Mouse (Mus musculus) MEL (cell line): ENCODE measurements around the gene Tmem17.

ENCODE experiments used
- BHLHE40 ChIP-seq: IDR thresholded peaks from 2 replicates; pipeline ENCODE4 v1.6.1; 2012; ENCODE audit warnings: low read depth, mild to moderate bottlenecking, inconsistent platforms, low read length, improper control_type of control experiment, borderline replicate concordance
- CTCF ChIP-seq, 3 experiments: IDR thresholded peaks in 2 of 3; conservative IDR thresholded peaks in 1 of 3; 2 replicates each; pipeline ENCODE4 v1.5.1; 2011 to 2012; ENCODE audit warnings: low read length in 3 of 3, low read depth in 2 of 3, mild to moderate bottlenecking in 2 of 3, improper control_type of control experiment in 1 of 3, inconsistent platforms in 1 of 3, mixed read lengths in 1 of 3, moderate library complexity in 1 of 3; ENCODE audit not compliant: control insufficient read depth in 1 of 3, insufficient read depth in 1 of 3, poor library complexity in 1 of 3, severe bottlenecking in 1 of 3
- GATA1 ChIP-seq: IDR thresholded peaks from 2 replicates; pipeline ENCODE4 v1.6.1; 2011; ENCODE audit warnings: low read depth, low read length, improper control_type of control experiment
- MAZ ChIP-seq: IDR thresholded peaks from 2 replicates; pipeline ENCODE4 v1.6.1; 2012; ENCODE audit warnings: low read depth, mild to moderate bottlenecking, inconsistent platforms, low read length, improper control_type of control experiment
- POLR2A ChIP-seq, 2 experiments: IDR thresholded peaks; 2 replicates each; pipeline ENCODE4 v1.6.1; 2011 to 2012; ENCODE audit warnings: low read length in 2 of 2, mild to moderate bottlenecking in 2 of 2, control low read depth in 1 of 2, improper control_type of control experiment in 1 of 2, low read depth in 1 of 2, moderate library complexity in 1 of 2; ENCODE audit not compliant: control insufficient read depth in 1 of 2, insufficient read depth in 1 of 2, poor library complexity in 1 of 2
- POLR2AphosphoS5 ChIP-seq: IDR thresholded peaks from 2 replicates; pipeline ENCODE4 v1.6.1; 2012; ENCODE audit warnings: low read depth, borderline replicate concordance, mild to moderate bottlenecking, inconsistent platforms, low read length, moderate library complexity, mixed read lengths
- USF1 ChIP-seq: IDR thresholded peaks from 2 replicates; pipeline ENCODE4 v1.6.1; 2014; ENCODE audit warnings: low read depth, mild to moderate bottlenecking, inconsistent platforms, low read length, improper control_type of control experiment, moderate library complexity
- USF2 ChIP-seq, 2 experiments: IDR thresholded peaks; 2 replicates each; pipeline ENCODE4 v1.6.1; 2011 to 2012; ENCODE audit warnings: improper control_type of control experiment in 2 of 2, low read length in 2 of 2, borderline replicate concordance in 1 of 2, inconsistent platforms in 1 of 2, low read depth in 1 of 2, mild to moderate bottlenecking in 1 of 2; ENCODE audit not compliant: insufficient read depth in 1 of 2

GRCm38 (mm10) chr11:22512038-22513001, at the start of gene Tmem17:
- TF ChIP-seq MAZ (no peak), POLR2A (IDR thresholded peaks at IDR 0.05; ENCODE audit: control insufficient read depth in 1 of 2, insufficient read depth in 1 of 2, low read depth in 1 of 2, low read length in 2 of 2, poor library complexity in 1 of 2) (no peak), USF2 (IDR thresholded peaks at IDR 0.05; ENCODE audit: borderline replicate concordance in 1 of 2, insufficient read depth in 1 of 2, low read depth in 1 of 2, low read length in 2 of 2) (no peak), CTCF (IDR thresholded peaks at IDR 0.05 in 2 of 3, conservative IDR thresholded peaks at IDR 0.05 in 1 of 3; ENCODE audit: control insufficient read depth in 1 of 3, insufficient read depth in 1 of 3, low read depth in 2 of 3, low read length in 3 of 3, poor library complexity in 1 of 3, severe bottlenecking in 1 of 3) (no peak), GATA1 (no peak), BHLHE40 (no peak), POLR2AphosphoS5 (no peak), USF1 (no peak)
